Mouse (Mus musculus) midbrain, embryonic 12.5 days (tissue): ENCODE measurements around the gene Tbx4. TPM values are rescaled to one million over a fixed set of nuclear protein-coding genes. Genes with fewer than 3 reads are reported as not detected.
A peak's percentile ranks its signal among the peaks of the same experiment; 100 is the strongest.

Experiments
- ATAC-seq: fragments of 200-750 bp; cut with Nextera tagmentation; 2 replicates; pipeline ENCODE4 v1.8.0; 2017; ENCODE audit warnings: low read depth, moderate TSS enrichment, moderate library complexity; ENCODE audit not compliant: low FRiP score
- H3K27ac ChIP-seq: fragments of 300-500 bp; sonication (generic); replicated peaks from 2 replicates; pipeline ENCODE4 v1.5.1; 2016; ENCODE audit warnings: mild to moderate bottlenecking
- H3K27me3 ChIP-seq: fragments of 300-500 bp; sonication (generic); 2 replicates; pipeline ENCODE4 v1.6.1; 2016; ENCODE audit warnings: mild to moderate bottlenecking
- H3K36me3 ChIP-seq: fragments of 300-500 bp; sonication (generic); 2 replicates; pipeline ENCODE4 v1.6.1; 2016
- H3K4me1 ChIP-seq: fragments of 300-500 bp; sonication (generic); 2 replicates; pipeline ENCODE4 v1.6.1; 2016
- H3K4me2 ChIP-seq: fragments of 300-500 bp; sonication (generic); replicated peaks from 2 replicates; pipeline ENCODE4 v1.6.1; 2016; ENCODE audit warnings: mild to moderate bottlenecking, moderate library complexity
- H3K4me3 ChIP-seq: fragments of 300-500 bp; sonication (generic); 2 replicates; pipeline ENCODE4 v1.5.1; 2016; ENCODE audit warnings: mild to moderate bottlenecking
- H3K9ac ChIP-seq: fragments of 300-500 bp; sonication (generic); replicated peaks from 2 replicates; pipeline ENCODE4 v1.6.1; 2016; ENCODE audit warnings: mild to moderate bottlenecking, moderate library complexity
- H3K9me3 ChIP-seq: fragments of 300-500 bp; sonication (generic); 2 replicates; pipeline ENCODE4 v1.6.1; 2016; ENCODE audit warnings: mild to moderate bottlenecking
- WGBS: fragments of 180-500 bp; shearing (Covaris S2); methylation state at CpG from one replicate; pipeline ENCODE4 v1.1.7; 2016; 5-methylcytosine and 5-hydroxymethylcytosine counted together
- polyA plus RNA-seq: library from polyadenylated mRNA; unstranded; fragments of >200 nt; fragmentation: Nextera tagmentation; extraction: Ambion mirVana; gene quantifications from 2 replicates; pipeline ENCODE4 v1.2.1, GENCODE M21; 2016

Gene Tbx4
- polyA plus RNA-seq, 1 experiment from 2014 or later: 0.19 TPM

GRCm38 (mm10) chr11:85876059-85876788, 10.0 kb upstream of the Tbx4 start:
- H3K9ac ChIP-seq: no peak overlapping the region
- H3K36me3 ChIP-seq: no peaks in the 10 kb centered on the region
- H3K4me2 ChIP-seq: no peak overlapping the region
- no peaks in the 10 kb centered on the region for H3K9me3 ChIP-seq
- no peak overlapping the region for H3K4me3 ChIP-seq
- peaks cover 30% of the 10 kb centered on the region for H3K27me3 ChIP-seq
- no peak for ATAC-seq
- WGBS: 60% methylated on average over 24 of the region's 24 CpGs
- H3K27ac ChIP-seq: no peak overlapping the region
- H3K4me1 ChIP-seq: no peaks in the 10 kb centered on the region

- Histone ChIP-seq H3K27ac (no peak overlapping the region), H3K9ac (no peak overlapping the region), H3K9me3 (no peaks in the 10 kb centered on the region), H3K4me1 (peaks cover 13% of the 10 kb centered on the region; the same call in 1 of the 2 replicates), H3K4me3 (no peak overlapping the region), H3K4me2 (no peak overlapping the region), H3K27me3 (peaks cover 78% of the 10 kb centered on the region), H3K36me3 (no peaks in the 10 kb centered on the region)
- 45% methylated on average over 4 of the region's 4 CpGs for WGBS
- ATAC-seq: no peak
Observed at GRCm38 (mm10) chr11:85884498-85884897, 1.7 kb upstream of the Tbx4 start.

DNA sequence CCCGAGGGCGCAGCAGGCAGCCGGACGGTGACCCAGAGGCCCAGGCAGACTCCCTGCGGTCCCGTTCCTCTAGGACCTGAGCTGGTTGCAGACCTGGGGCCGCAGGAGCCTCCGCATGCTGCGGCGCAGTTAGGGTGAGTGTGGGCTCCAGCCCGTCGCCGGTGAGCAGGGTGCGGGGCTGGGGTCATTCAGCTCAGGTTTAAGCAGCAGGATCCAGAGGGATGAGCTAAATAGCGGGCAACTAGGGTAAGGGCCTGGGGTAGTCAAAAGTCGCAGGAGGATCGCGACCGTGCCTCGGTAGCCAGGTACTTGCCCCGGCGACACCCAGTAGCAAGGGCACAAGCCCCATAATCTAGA, 185 bp downstream of the Tbx4 start:
- no peaks in the 10 kb centered on the region for H3K9me3 ChIP-seq
- H3K27me3 ChIP-seq: peaks cover 86% of the 10 kb centered on the region
- no peak overlapping the region for H3K27ac ChIP-seq
- H3K9ac ChIP-seq: no peak overlapping the region
- WGBS: under 1% methylated on average over 22 of the region's 22 CpGs
- H3K4me3 ChIP-seq: peak overlapping the region; percentile 17; the same call in 1 of the 2 replicates
- ATAC-seq: peak; percentile 23; the same call in 1 of the 2 replicates
- H3K36me3 ChIP-seq: no peaks in the 10 kb centered on the region
- peak overlapping the region; percentile 22; the same call in 1 of the 2 replicates for H3K4me2 ChIP-seq
- H3K4me1 ChIP-seq: peaks cover 25% of the 10 kb centered on the region

- H3K9ac ChIP-seq: no peak overlapping the region
- H3K27ac ChIP-seq: no peak overlapping the region
- H3K27me3 ChIP-seq: peaks cover 86% of the 10 kb centered on the region
- no peaks in the 10 kb centered on the region for H3K9me3 ChIP-seq
- H3K4me3 ChIP-seq: no peak overlapping the region
- WGBS: 20% methylated on average over 6 of the region's 6 CpGs
- H3K4me1 ChIP-seq: peaks cover 25% of the 10 kb centered on the region
- H3K36me3 ChIP-seq: no peaks in the 10 kb centered on the region
- no peak for ATAC-seq
- H3K4me2 ChIP-seq: no peak overlapping the region
Observed at GRCm38 (mm10) chr11:85887273-85887672, 1.1 kb downstream of the Tbx4 start.

GRCm38 (mm10) chr11:85887801-85888450, 1.7 kb downstream of the Tbx4 start:
- Histone ChIP-seq H3K4me2 (no peak overlapping the region), H3K9ac (no peak overlapping the region), H3K4me3 (0 out of 2 replicates have a peak overlapping the region, but pooled peaks have one; percentile 1), H3K36me3 (no peaks in the 10 kb centered on the region), H3K27ac (no peak overlapping the region), H3K9me3 (no peaks in the 10 kb centered on the region), H3K27me3 (peaks cover 87% of the 10 kb centered on the region), H3K4me1 (peaks cover 25% of the 10 kb centered on the region)
- ATAC-seq: no peak
- WGBS: 1% methylated on average over 17 of the region's 17 CpGs

DNA sequence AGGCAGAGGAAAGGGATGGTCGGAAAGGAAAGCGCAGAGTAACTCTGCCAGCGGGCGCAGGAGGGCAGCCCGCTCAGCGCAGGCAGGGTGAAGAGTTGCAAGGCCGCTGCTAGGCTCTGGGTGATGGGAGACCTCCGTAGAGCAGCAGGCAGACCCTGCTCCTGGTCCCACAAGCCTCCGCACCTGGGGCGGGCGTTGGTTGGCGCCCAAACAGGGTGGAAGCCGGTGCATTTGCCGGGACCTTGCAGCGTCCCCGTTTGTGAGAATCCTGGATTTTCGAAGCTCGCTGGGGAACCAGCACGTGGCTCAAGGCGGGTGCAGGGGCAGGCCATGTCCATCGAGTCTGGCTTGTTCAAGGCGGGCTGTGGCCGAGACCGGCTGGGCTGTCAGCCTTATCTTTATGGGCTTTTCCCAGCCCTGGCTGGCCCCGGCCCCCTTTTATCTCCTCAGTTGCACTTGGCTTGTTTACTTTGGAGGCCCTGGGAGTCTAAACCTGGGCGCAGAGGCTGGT, 2.3 kb downstream of the Tbx4 start:
- peaks cover 25% of the 10 kb centered on the region for H3K4me1 ChIP-seq
- no peak for ATAC-seq
- 2% methylated on average over 26 of the region's 26 CpGs for WGBS
- 0 out of 2 replicates have a peak overlapping the region, but pooled peaks have one; percentile 1 for H3K4me3 ChIP-seq
- no peaks in the 10 kb centered on the region for H3K36me3 ChIP-seq
- no peak overlapping the region for H3K27ac ChIP-seq
- no peak overlapping the region for H3K4me2 ChIP-seq
- peaks cover 87% of the 10 kb centered on the region for H3K27me3 ChIP-seq
- H3K9ac ChIP-seq: no peak overlapping the region
- H3K9me3 ChIP-seq: no peaks in the 10 kb centered on the region

GRCm38 (mm10) chr11:85889056-85889729, 3.0 kb downstream of the Tbx4 start:
- no peak for ATAC-seq
- no peak overlapping the region for H3K27ac ChIP-seq
- peaks cover 28% of the 10 kb centered on the region for H3K4me1 ChIP-seq
- no peak overlapping the region for H3K4me3 ChIP-seq
- no peak overlapping the region for H3K9ac ChIP-seq
- 13% methylated on average over 8 of the region's 8 CpGs for WGBS
- H3K27me3 ChIP-seq: peaks cover 89% of the 10 kb centered on the region
- H3K4me2 ChIP-seq: no peak overlapping the region
- no peaks in the 10 kb centered on the region for H3K9me3 ChIP-seq
- no peaks in the 10 kb centered on the region for H3K36me3 ChIP-seq

- WGBS: under 1% methylated on average over 47 of the region's 47 CpGs
- ATAC-seq: no peak
Observed at GRCm38 (mm10) chr11:85889730-85890562, 3.7 kb downstream of the Tbx4 start.

DNA sequence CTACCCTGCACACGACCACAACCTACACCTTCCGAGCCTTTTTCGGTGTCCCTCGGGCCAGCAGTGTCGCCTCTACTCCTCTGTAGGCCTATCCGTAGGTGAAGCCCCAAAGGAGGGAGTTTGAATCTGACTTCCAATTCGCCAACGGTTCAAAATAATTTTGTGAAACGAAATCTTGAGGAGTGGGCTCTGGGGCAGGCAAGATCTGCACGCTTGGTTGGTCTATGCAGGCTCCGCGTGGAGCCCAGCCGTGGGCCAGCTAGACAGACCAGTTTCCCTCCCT, 4.3 kb downstream of the Tbx4 start:
- H3K36me3 ChIP-seq: no peaks in the 10 kb centered on the region
- H3K4me1 ChIP-seq: peaks cover 40% of the 10 kb centered on the region
- no peak overlapping the region for H3K4me2 ChIP-seq
- no peak overlapping the region for H3K4me3 ChIP-seq
- H3K27ac ChIP-seq: no peak overlapping the region
- no peaks in the 10 kb centered on the region for H3K9me3 ChIP-seq
- no peak for ATAC-seq
- H3K9ac ChIP-seq: no peak overlapping the region
- peaks cover 89% of the 10 kb centered on the region for H3K27me3 ChIP-seq
- 1% methylated on average over 13 of the region's 13 CpGs for WGBS

More at GRCm38 (mm10) chr11:85889730-85890562, 3.7 kb downstream of the Tbx4 start:
- no peak overlapping the region for H3K9ac ChIP-seq
- no peaks in the 10 kb centered on the region for H3K9me3 ChIP-seq
- peaks cover 36% of the 10 kb centered on the region for H3K4me1 ChIP-seq
- H3K4me3 ChIP-seq: 0 out of 2 replicates have a peak overlapping the region, but pooled peaks have one; percentile 13
- no peak overlapping the region for H3K27ac ChIP-seq
- H3K27me3 ChIP-seq: peaks cover 89% of the 10 kb centered on the region
- no peaks in the 10 kb centered on the region for H3K36me3 ChIP-seq
- no peak overlapping the region for H3K4me2 ChIP-seq

DNA sequence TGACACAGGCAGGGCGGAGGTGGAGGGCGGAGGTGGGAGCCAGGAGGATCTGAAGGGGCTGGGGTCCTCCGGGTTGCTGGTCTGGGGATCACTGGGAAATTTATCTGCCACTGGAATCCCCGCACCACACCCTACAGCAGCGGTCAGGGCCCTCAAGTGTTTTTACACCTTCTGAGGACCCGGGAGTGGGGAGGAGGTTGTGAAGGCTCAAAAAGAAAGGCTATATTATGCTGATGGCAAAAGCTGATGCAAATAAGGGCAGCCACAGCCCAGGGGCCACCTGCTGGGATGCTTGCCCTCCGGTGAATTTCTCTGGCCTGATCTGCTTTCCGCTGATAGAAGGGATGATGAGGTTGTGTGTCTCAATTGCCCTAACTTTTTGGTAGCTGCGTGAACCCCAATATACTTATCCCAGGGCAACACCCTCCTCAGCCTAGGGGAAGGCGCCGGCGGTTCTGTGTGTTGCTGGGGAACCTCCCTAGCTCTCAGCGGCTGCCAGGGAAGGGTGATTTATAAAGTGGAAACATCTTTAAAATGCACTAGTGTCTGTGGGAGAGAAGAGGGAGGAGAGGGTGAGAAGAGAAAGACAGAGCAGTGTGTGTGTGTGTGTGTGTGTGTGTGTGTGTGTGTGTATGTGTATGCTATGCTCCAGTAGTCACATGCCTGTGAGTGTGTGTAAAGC, 4.9 kb downstream of the Tbx4 start:
- H3K36me3 ChIP-seq: no peaks in the 10 kb centered on the region
- H3K9me3 ChIP-seq: no peaks in the 10 kb centered on the region
- H3K9ac ChIP-seq: no peak overlapping the region
- H3K27me3 ChIP-seq: peaks cover 89% of the 10 kb centered on the region
- H3K4me3 ChIP-seq: no peak overlapping the region
- H3K4me2 ChIP-seq: no peak overlapping the region
- WGBS: 2% methylated on average over 13 of the region's 13 CpGs
- peaks cover 39% of the 10 kb centered on the region for H3K4me1 ChIP-seq
- no peak overlapping the region for H3K27ac ChIP-seq
- no peak for ATAC-seq

DNA sequence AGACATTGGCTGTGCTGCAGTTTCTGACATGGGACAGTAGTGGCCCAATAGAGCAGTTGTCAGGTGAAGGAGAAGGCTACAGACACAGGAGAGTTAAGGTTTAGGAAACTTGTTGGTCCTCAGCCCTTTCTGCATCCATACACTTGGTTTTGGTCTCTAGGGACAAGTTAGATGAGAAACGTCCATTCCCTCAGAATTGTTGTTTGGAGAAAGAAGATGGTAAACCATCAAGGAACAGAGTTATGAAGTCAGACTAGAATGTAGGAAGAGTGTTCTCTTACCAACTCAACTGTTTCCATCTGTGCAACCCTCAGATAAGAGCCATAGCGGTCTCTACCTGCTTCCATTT, 5.4 kb downstream of the Tbx4 start:
- H3K4me2 ChIP-seq: no peak overlapping the region
- H3K27me3 ChIP-seq: peaks cover 89% of the 10 kb centered on the region
- no peaks in the 10 kb centered on the region for H3K36me3 ChIP-seq
- H3K9ac ChIP-seq: no peak overlapping the region
- H3K4me1 ChIP-seq: peaks cover 35% of the 10 kb centered on the region
- H3K9me3 ChIP-seq: no peaks in the 10 kb centered on the region
- 2% methylated on average over 2 of the region's 2 CpGs for WGBS
- ATAC-seq: no peak
- H3K27ac ChIP-seq: no peak overlapping the region
- no peak overlapping the region for H3K4me3 ChIP-seq
